Mouse (Mus musculus) forelimb bud, embryonic 11.5 days (tissue): ENCODE results near the gene Anapc16.
"Not testable (repeated sequence)": the region's sequence is repeated elsewhere in the genome, so short reads cannot be mapped to it uniquely, and the experiment has no call there.

Experiments
- DNase-seq: peaks from one replicate; pipeline ENCODE4 v3.0.0-alpha.2; 2012; ENCODE audit warnings: low read depth, low spot score

The Anapc16 gene

DNA sequence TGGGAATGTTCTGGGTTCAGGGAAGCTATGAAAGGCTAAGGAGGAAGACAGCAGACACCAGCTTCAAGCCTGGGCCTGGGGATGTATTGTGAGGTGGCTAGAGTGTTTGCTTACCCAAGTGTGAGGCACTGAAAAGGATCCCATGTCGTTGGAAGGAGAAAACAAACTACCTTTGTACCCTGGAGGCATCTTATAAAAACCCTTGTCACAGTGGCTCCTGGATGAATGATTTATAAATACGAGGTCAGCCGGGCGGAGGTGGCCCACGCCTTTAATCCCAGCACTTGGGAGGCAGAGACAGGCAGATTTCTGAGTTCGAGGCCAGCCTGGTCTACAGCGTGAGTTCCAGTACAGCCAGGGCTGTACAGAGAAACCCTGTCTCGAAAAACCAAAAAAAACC lies 1.3 kb downstream of the Anapc16 start:
- DNase-seq, result not testable (repeated sequence)

DNA sequence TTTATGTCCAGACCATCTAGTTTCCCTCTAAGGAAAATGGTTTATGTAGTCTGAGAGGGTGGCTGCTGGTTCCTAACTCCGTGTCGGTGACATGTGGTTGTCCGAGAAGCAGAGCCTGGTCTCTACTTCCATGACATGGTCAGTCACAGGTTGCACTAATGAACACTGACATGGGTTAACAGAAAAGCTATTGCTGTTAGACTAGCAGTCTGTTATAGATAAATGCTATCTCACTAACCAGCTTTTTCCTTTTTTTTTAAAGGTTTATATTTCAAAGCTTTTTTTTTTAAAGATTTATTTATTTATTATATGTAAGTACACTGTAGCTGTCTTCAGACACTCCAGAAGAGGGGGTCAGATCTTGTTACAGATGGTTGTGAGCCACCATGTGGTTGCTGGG lies 3.9 kb downstream of the Anapc16 start:
- no peak for DNase-seq

- DNase-seq, result peak; percentile 80
Observed at GRCm38 (mm10) chr10:59997591-59997990, 5.3 kb downstream of the Anapc16 start.

- DNase-seq, result no peak
Observed at GRCm38 (mm10) chr10:59995889-59996288, 7.0 kb downstream of the Anapc16 start.

DNA sequence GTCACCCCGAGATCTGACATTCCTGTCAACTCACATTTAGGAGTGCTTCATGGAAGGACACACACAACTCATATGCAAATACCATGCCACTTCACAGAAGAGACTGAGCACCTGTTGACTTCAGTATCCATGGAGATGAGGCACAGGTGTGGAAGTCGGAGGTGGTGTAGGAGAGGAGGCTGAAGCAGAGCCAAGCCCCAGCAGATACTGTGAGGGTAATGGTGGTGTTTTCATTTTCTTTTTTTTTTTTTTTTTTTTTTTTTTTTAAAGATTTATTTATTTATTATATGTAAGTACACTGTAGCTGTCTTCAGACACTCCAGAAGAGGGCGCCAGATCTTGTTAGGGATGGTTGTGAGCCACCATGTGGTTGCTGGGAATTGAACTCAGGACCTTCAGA lies 9.1 kb downstream of the Anapc16 start:
- not testable (repeated sequence) for DNase-seq

DNA sequence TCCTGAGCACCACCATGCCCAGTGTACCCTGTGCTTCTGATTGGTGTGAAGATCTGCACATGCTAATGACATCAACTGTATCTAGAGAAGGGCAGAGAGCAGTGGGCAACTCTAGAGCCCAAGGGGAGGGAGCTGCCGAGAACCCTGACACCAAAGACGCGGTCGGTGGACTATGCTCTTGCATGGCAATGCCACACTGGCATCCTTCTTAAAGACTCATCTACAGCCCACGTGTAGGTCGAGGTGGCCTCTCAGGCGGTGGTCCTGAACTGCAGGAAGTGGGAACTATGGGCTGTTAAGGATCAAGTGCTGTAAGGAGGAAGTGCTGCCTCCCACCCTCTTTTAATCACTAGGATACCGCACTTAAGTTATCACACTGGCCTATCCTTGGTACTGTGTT lies 10.9 kb downstream of the Anapc16 start:
- DNase-seq, result no peak

DNA sequence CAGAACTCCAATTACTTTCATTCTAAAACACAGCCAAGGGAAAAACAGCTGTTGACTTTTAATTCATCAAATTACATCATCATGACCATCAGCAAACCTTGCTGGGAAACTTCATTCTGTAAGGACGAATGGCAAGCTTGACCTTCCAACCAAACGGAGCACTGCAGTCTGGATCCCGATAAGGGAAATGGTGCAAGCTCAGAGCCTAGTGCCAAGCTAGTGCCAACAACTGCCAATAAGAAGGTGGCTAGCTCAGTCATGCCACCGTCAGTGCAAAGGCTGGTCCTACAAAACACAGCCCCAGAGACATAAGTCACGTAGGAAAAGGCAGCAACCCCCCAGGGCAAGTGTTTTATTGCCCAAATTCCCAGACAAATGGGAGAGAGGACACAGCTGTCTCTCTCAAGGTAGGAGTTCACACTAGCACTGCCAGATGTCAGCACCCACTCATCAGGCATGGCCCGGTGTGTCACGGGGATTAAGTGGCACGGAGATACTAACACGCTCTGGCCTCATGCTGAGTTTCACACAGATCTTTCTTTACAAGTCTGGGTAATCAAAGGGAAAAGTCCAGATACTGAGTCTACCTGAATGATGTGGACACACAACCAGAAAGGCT lies 11.6 kb downstream of the Anapc16 start:
- no peak for DNase-seq

GRCm38 (mm10) chr10:59990393-59990792 lies 12.5 kb downstream of the Anapc16 start:
- no peak for DNase-seq

DNA sequence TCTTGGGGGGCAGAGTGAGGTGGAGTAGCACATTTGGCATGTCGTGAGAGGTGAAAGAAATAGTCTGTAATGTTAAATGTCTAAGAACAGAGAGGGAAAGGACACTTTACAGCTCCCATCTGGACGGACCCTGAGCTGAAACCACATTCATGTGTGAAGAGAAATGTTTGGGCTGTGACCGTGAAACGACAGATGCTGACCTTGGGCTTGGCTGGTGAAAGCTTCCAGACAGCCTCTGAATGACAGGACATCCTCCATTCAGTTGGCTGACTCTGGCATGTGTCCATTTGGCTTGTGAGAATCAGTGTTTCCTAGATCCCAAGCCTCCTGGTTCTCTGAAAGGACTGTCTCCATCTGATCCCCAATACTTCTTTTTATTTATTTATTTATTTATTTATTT lies 14.9 kb downstream of the Anapc16 start:
- no peak for DNase-seq

GRCm38 (mm10) chr10:59982379-59982873 lies 20.5 kb downstream of the Anapc16 start:
- no peak for DNase-seq

- DNase-seq, result no peak
Observed at GRCm38 (mm10) chr10:59981792-59982191, 21.1 kb downstream of the Anapc16 start.

GRCm38 (mm10) chr10:59981336-59981735 lies 21.6 kb downstream of the Anapc16 start:
- no peak for DNase-seq

- no peak for DNase-seq
Observed at GRCm38 (mm10) chr10:59980815-59981244, 22.1 kb downstream of the Anapc16 start.

GRCm38 (mm10) chr10:59978873-59979743 lies 23.8 kb downstream of the Anapc16 start:
- DNase-seq, result no peak

GRCm38 (mm10) chr10:59978401-59978800 lies 24.5 kb downstream of the Anapc16 start:
- no peak for DNase-seq

DNA sequence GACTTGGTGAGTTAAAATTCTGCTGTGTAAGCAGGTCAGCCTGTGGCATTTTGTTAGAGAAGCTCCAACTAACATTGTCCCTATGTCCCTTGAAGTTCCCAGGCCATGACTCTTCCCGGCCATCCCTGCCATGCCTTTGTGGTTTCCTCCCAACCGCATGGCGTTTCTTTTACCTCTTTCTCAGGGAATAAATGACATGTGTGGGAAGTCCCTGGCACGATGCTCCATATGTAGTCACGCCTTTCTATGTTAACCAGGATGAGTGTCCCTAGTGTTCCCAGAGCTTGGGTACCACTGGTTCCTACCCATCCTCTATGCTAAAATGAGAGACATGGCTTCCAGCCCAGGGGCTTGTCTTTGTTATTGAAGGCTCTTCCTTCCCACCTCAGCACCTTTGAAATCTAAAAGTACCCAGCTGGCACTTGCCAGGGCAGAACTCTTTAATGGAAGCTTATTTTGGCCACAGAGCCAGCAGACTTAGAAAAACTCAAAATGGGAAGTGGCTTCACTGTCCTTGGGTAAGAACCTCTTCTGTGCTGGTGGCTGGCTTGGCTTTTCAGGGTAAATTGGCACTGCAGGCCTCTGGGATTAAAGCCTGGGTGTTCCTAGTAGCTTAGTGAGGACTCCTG lies 25.1 kb downstream of the Anapc16 start:
- no peak for DNase-seq

DNA sequence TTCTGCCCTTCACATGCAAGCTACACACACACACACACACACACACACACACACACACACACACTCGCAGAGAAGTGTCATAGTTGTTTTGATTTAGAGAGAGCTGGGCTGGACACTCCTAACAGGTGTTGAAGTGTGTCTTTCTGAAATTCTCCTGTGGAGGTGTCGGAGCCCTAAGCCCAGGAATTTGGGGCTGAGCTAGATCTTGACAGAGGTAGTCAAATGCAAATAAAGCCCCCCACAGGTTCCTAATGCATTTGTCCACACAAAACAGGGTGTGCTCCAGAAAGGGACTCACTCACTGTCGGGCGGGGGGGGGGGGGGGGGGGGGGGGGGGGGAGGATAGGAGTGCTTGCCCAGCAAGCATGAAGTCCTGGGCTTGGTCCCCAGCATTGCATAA lies 25.8 kb downstream of the Anapc16 start:
- no peak for DNase-seq

GRCm38 (mm10) chr10:59974786-59975185 lies 28.1 kb downstream of the Anapc16 start:
- DNase-seq, result no peak

DNA sequence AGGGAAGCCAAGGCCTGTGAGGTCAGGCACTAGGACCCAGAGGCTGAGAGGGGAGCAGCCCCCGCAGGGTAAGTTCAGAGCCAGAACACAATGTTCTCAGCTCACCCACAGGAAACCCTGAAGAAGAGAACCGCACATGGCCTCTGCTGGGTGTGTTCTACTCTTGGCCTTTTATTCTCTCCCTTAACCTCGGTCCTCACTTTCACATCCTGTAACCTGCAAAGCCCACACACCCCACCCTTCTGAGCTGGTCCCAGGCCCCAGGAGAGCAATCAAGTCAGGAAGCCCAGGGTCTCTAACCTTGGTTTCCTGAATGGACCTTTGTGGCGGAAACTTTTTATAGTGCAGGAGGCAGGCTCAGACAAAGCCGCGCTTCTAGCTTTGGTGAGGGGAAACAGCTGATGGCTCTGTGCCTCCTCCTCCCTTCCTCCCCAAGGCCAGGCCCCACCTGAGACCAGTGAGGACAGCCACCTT lies 28.7 kb downstream of the Anapc16 start:
- DNase-seq, result peak; percentile 60

DNA sequence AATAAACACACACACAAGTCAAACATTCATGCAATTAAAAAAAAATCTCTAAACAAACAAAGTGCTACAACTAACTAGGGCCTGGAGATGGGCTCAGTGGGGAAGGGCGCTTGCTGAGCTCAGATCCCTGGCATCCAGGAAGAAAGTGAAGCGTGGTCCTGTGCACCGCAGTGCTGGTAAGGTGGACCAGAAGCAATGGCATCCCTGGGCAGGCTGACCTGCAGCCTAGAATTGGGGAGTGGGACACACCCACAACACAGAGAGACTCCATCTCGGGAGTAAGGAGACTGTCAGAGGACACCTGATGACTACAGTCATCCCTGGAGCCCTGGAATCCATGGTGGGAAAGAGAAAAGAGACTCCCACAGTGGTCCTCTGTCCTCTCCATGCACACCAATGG lies 29.5 kb downstream of the Anapc16 start:
- DNase-seq, result no peak

DNA sequence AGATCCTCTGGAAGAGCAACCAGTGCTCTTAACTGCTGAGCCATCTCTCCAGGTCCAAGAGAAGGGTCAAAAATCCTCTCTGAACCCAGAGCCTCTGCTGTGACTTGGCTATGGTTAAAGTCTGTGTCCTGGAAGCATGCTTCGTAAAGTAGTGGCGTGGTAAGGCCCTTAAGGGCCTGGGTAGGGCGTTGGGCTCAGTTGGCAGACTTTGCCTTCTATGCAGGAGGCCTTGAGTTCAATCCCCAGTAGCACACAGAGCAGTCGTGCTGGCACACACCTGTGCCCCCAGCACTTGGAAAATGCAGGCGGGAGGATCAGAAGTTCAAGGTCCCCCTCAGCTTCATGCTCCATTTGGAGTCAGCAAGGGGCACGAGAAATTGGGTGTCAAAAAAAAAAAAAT lies 29.9 kb downstream of the Anapc16 start:
- no peak for DNase-seq

DNA sequence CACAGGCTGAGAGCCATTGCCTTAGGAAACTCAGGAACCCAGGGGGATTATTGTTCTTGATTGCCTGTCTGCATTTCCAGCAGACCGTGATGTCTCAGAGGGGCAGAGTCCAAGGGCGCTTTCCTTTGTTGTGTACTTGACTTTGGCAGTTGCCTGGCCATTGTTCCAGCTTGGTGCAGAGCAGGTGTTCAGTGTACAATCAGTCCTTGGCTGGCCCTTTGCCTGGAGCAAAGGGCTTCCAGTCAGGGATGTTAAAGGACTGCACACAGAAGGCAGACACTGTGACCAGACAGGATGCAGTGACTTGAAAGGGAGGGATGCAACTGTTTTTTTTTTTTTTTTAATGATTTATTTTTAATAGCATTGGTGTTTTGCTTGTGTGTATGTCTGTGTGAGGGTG lies 30.4 kb downstream of the Anapc16 start:
- no peak for DNase-seq
